Mouse (Mus musculus): Measurements from ENCODE around the gene Glb1.

Gene Glb1

GRCm38 (mm10) chr9:114394677-114395076 lies 6.2 kb upstream of the Glb1 start:
- no peak for DNase-seq (ENCODE audit: low spot score in 2 of 2)

- no peak for DNase-seq (ENCODE audit: low spot score in 2 of 2)
Measured at GRCm38 (mm10) chr9:114395258-114395657, 5.6 kb upstream of the Glb1 start.

GRCm38 (mm10) chr9:114399680-114400079 lies 1.2 kb upstream of the Glb1 start:
- DNase-seq (ENCODE audit: low spot score in 2 of 2) = no peak

- no peak for DNase-seq (ENCODE audit: low spot score in 2 of 2)
Measured at GRCm38 (mm10) chr9:114400588-114400948, 308 bp upstream of the Glb1 start.

GRCm38 (mm10) chr9:114401685-114402080 lies 807 bp downstream of the Glb1 start:
- peak in 1 of 2 experiments; percentile 44 for DNase-seq (ENCODE audit: low spot score in 2 of 2)

GRCm38 (mm10) chr9:114407676-114408075 lies 6.8 kb downstream of the Glb1 start:
- DNase-seq (ENCODE audit: low spot score in 2 of 2) = no peak

GRCm38 (mm10) chr9:114410313-114410862 lies 9.5 kb downstream of the Glb1 start:
- no peak for DNase-seq (ENCODE audit: low spot score in 2 of 2)

- DNase-seq (ENCODE audit: low spot score in 2 of 2) = no peak
Measured at GRCm38 (mm10) chr9:114411295-114411694, 10.4 kb downstream of the Glb1 start.

- DNase-seq (ENCODE audit: low spot score in 2 of 2) = no peak
Measured at GRCm38 (mm10) chr9:114412406-114412805, 11.5 kb downstream of the Glb1 start.

GRCm38 (mm10) chr9:114413866-114414265 lies 13.0 kb downstream of the Glb1 start:
- DNase-seq (ENCODE audit: low spot score in 2 of 2) = no peak

- peak; percentile 53 to 66 for DNase-seq (ENCODE audit: low spot score in 2 of 2)
Measured at GRCm38 (mm10) chr9:114415701-114416100, 14.8 kb downstream of the Glb1 start.

GRCm38 (mm10) chr9:114416646-114417517 lies 16.0 kb downstream of the Glb1 start:
- DNase-seq (ENCODE audit: low spot score in 2 of 2) = no peak

- peak in 1 of 2 experiments; percentile 36 for DNase-seq (ENCODE audit: low spot score in 2 of 2)
Measured at GRCm38 (mm10) chr9:114418187-114418586, 17.3 kb downstream of the Glb1 start.

- no peak for DNase-seq (ENCODE audit: low spot score in 2 of 2)
Measured at GRCm38 (mm10) chr9:114420443-114420842, 19.6 kb downstream of the Glb1 start.

GRCm38 (mm10) chr9:114421045-114421444 lies 20.2 kb downstream of the Glb1 start:
- DNase-seq (ENCODE audit: low spot score in 2 of 2) = no peak

GRCm38 (mm10) chr9:114421797-114422196 lies 20.9 kb downstream of the Glb1 start:
- DNase-seq (ENCODE audit: low spot score in 2 of 2) = no peak

GRCm38 (mm10) chr9:114425576-114425975 lies 24.7 kb downstream of the Glb1 start:
- no peak for DNase-seq (ENCODE audit: low spot score in 2 of 2)

- no peak for DNase-seq (ENCODE audit: low spot score in 2 of 2)
Measured at GRCm38 (mm10) chr9:114426201-114426600, 25.3 kb downstream of the Glb1 start.

- DNase-seq (ENCODE audit: low spot score in 2 of 2) = no peak
Measured at GRCm38 (mm10) chr9:114427425-114427824, 26.5 kb downstream of the Glb1 start.

GRCm38 (mm10) chr9:114428103-114428834 lies 27.4 kb downstream of the Glb1 start:
- DNase-seq (ENCODE audit: low spot score in 2 of 2) = no peak

- DNase-seq (ENCODE audit: low spot score in 2 of 2) = no peak
Measured at GRCm38 (mm10) chr9:114435668-114436067, 34.8 kb downstream of the Glb1 start.

GRCm38 (mm10) chr9:114440548-114440947 lies 39.7 kb downstream of the Glb1 start:
- no peak for DNase-seq (ENCODE audit: low spot score in 2 of 2)

- DNase-seq (ENCODE audit: low spot score in 2 of 2) = no peak
Measured at GRCm38 (mm10) chr9:114442225-114442624, 41.3 kb downstream of the Glb1 start.
